Mouse (Mus musculus) thymus, postnatal 25 days (tissue): ENCODE results near the gene Enkd1.

Source experiments
- DNase-seq: peaks from one replicate; pipeline ENCODE4 v3.0.0; 2022

The Enkd1 gene

GRCm38 (mm10) chr8:105707498-105708403, at the start of gene Enkd1, which contains the start of gene 4933405L10Rik:
TSS of gene Enkd1 (minus strand) at chr8:105708210.
TSS of gene 4933405L10Rik (plus strand) at chr8:105707655.
- DNase-seq, result peak; percentile 87

GRCm38 (mm10) chr8:105754688-105755087, 46.7 kb upstream of the Enkd1 start:
- no peak for DNase-seq

GRCm38 (mm10) chr8:105753916-105754315, 45.9 kb upstream of the Enkd1 start:
- no peak for DNase-seq

DNA sequence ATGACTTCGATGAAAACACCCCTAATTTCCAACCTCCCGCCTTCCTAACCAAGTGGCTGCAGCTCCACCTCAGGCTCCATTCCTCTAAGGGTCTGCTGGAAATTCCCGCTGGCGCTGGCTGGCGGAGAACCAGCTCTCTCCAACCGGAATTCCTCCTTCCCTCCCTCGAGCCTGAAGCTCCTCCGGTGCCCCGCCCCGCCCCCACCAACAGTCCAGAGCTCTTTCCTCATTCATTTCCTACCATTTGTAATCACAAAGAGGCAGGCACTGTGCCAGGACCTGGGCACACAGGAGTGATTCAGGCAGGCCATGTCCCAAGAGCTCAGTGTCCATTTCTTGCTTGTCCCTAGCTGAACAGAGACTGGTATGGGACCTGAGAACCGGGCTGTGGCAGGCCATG, 42.6 kb upstream of the Enkd1 start:
- DNase-seq, result no peak

DNA sequence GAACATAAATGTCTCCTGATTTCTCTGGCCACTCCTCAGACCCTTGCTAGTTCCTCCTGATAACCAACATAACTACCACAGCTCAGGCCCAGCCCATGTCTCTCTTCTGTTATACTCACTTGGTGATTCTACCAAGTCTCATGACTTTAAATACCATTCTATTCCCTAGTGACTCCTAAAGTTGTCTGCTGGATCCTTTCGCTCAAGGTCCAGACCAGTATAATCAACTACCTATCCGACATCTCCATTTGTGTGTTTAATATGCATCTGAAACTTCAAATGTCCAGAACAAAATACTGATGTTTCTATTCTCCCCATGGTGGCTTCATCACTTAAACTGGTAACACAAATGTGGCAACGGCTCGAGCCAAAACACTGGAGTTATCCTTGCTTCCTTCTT, 35.3 kb upstream of the Enkd1 start:
- DNase-seq, result no peak

GRCm38 (mm10) chr8:105739216-105739615, 31.2 kb upstream of the Enkd1 start:
- DNase-seq, result no peak

- DNase-seq, result no peak
These were observed 24.2 kb upstream of the Enkd1 start for GRCm38 (mm10) chr8:105732186-105732585.

- DNase-seq, result peak; percentile 41
These were observed 19.6 kb upstream of the Enkd1 start for GRCm38 (mm10) chr8:105727397-105728124.

GRCm38 (mm10) chr8:105725726-105726125, 17.7 kb upstream of the Enkd1 start:
- no peak for DNase-seq

- no peak for DNase-seq
These were observed 14.9 kb upstream of the Enkd1 start for GRCm38 (mm10) chr8:105722861-105723260.

GRCm38 (mm10) chr8:105719637-105720036, 11.6 kb upstream of the Enkd1 start:
- DNase-seq, result no peak

GRCm38 (mm10) chr8:105716302-105716945, 8.4 kb upstream of the Enkd1 start:
- DNase-seq, result no peak

DNA sequence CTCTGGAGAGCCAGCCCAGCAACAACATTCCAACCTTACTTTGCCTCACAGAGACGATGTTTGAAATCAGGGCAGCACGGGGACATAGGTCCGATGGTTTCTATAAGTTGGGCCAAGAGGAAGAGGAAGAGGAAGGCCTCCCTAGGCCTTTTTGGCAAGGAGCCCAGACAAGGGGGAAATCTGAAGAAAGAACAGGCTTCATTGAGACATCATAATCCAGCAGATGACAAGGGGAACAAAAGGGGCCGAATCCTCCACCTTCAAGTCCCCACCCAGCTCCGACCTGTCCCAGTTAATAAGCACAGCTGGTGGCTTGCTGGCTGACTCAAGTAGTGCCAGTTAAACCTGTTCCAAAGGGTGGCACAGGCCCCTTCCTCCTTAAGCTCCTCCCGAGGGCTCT, 7.0 kb upstream of the Enkd1 start:
- DNase-seq, result no peak

GRCm38 (mm10) chr8:105714139-105714538, 6.1 kb upstream of the Enkd1 start:
- peak; percentile 90 for DNase-seq

DNA sequence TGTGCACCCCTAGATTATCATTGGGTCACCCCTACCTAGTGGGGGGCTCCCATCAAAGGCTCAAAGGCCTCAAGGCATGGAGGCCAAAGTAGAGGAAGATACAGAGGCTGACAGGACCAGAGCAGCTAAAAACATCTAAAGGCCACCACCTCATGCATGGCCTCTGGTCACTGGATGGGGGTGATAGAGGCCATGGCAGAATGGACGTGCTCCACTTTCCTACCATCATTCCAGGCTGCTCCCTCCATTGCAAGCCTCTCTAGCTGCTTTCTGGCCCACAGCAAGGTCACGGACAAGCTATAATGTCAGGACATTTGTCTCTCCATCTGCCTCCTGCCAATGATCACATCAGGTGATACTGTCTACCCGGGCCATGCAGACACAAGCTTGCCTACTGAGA, 4.3 kb upstream of the Enkd1 start:
- no peak for DNase-seq

DNA sequence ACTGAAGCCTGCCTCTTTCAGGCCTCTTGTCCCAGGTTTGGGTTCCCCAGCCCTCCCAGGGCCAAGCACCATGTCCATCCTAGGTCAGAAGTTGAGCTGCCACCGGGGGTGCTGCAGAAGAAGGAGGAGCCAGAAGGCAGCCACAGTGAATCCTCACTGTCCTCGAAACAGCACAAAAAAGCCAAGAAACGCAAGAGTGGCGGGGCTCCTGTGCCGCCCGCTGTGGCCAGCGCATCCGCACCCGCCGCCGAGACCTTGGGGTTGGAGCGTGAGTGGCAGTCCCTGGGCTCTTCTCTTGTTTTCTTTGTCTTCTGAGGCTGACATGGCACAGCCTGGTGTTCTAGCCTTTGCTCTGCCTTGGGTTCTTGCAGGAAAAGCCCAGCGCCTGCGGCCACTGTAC, 1.3 kb upstream of the Enkd1 start:
- no peak for DNase-seq

- no peak for DNase-seq
These were observed 665 bp upstream of the Enkd1 start for GRCm38 (mm10) chr8:105708675-105709074.

GRCm38 (mm10) chr8:105706426-105706825, 1.6 kb downstream of the Enkd1 start:
- DNase-seq, result no peak

GRCm38 (mm10) chr8:105704955-105705354, 3.1 kb downstream of the Enkd1 start:
- no peak for DNase-seq

- DNase-seq, result no peak
These were observed 3.7 kb downstream of the Enkd1 start for GRCm38 (mm10) chr8:105704146-105704812.

DNA sequence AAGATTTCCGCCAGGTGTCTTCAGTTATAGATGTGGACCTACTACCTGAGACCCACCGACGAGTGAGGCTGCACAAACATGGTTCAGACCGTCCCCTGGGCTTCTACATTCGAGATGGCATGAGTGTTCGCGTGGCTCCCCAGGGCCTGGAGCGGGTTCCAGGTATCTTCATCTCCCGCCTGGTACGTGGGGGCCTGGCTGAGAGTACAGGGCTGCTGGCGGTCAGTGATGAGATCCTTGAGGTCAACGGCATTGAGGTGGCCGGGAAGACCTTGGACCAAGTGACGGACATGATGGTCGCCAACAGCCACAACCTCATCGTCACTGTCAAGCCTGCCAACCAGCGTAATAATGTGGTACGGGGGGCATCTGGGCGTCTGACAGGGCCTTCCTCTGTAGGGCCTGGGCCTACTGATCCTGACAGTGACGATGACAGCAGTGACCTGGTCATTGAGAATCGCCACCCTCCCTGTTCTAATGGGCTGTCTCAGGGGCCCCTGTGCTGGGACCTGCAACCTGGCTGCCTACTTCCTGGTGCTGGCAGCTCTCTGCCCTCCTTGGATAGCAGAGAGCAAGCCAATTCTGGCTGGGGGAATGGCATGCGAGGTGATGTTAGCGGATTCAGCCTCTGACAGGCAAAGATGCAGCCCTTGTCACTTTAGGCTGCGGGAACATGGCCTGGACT, 5.1 kb downstream of the Enkd1 start:
- no peak for DNase-seq

DNA sequence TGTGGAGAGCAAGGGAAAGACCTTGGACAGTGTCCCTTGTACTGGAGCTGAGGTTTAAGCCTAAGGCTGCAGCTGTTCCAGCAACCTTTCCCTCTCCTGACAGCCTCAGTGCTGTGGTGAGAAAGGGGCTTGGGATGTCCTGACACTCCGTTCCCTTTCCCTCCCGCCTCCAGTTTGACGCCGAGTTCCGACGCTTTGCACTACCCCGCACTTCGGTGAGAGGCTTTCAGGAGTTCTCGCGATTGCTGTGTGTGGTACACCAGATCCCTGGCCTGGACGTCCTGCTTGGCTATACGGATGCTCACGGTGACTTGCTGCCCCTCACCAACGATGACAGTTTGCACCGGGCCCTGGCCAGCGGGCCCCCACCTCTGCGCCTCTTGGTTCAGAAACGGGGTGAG, 6.0 kb downstream of the Enkd1 start:
- DNase-seq, result no peak
